Mouse (Mus musculus): Measurements from ENCODE around the gene Hoxb3. TPM values are rescaled to one million over a fixed set of nuclear protein-coding genes. Genes with fewer than 3 reads are reported as not detected.

Hoxb3 gene
- total and polyA plus RNA-seq, 2 experiments from 2014 or later = 0.08 to 0.15 TPM

GRCm38 (mm10) chr11:96290705-96291355 lies 32.3 kb upstream of the Hoxb3 start:
- H3K9ac ChIP-seq (replicated peaks; ENCODE audit: low read depth, low read length) = no peak overlapping the region
- no peaks in the 10 kb centered on the region for H3K9me3 ChIP-seq (replicated peaks; ENCODE audit: control insufficient read depth, low read length)
- no peak overlapping the region for H3K4me3 ChIP-seq (ENCODE audit: low read depth, low read length)
- 12% methylated on average over 17 of the region's 17 CpGs for WGBS
- H3K4me1 ChIP-seq (ENCODE audit: control insufficient read depth, insufficient read depth) = no peaks in the 10 kb centered on the region
- ATAC-seq (ENCODE audit: insufficient read depth, low read depth) = no peak
- TF ChIP-seq CTCF (IDR thresholded peaks at IDR 0.05; ENCODE audit: low read depth) (no peak), EP300 (IDR thresholded peaks at IDR 0.05; ENCODE audit: low read depth) (no peak)
- H3K4me2 ChIP-seq (ENCODE audit: low read depth, low read length) = no peak overlapping the region
- H3K27ac ChIP-seq (ENCODE audit: low read depth) = no peak overlapping the region
- DNase-seq (ENCODE audit: low spot score) = no peak
- H3K27me3 ChIP-seq (ENCODE audit: control insufficient read depth, insufficient read depth, low read length) = peaks cover 100% of the 10 kb centered on the region
- H3K36me3 ChIP-seq (replicated peaks; ENCODE audit: control insufficient read depth, insufficient read depth, low read length) = no peaks in the 10 kb centered on the region

GRCm38 (mm10) chr11:96291681-96292564 lies 31.2 kb upstream of the Hoxb3 start, which contains the start of gene Hoxb6:
TSS of gene Hoxb6 (plus strand) at chr11:96292476.
- Histone ChIP-seq H3K4me1 (ENCODE audit: control insufficient read depth, insufficient read depth) (no peaks in the 10 kb centered on the region), H3K27me3 (ENCODE audit: control insufficient read depth, insufficient read depth, low read length) (peaks cover 100% of the 10 kb centered on the region), H3K27ac (ENCODE audit: low read depth) (no peak within 1 kb of the TSS), H3K4me2 (ENCODE audit: low read depth, low read length) (no peak within 1 kb of the TSS), H3K9me3 (replicated peaks; ENCODE audit: control insufficient read depth, low read length) (no peaks in the 10 kb centered on the region), H3K4me3 (ENCODE audit: low read depth, low read length) (peak within 1 kb of the TSS; percentile 1; the same call in 1 of the 2 replicates), H3K9ac (replicated peaks; ENCODE audit: low read depth, low read length) (no peak within 1 kb of the TSS), H3K36me3 (replicated peaks; ENCODE audit: control insufficient read depth, insufficient read depth, low read length) (no peaks in the 10 kb centered on the region)
- 5% methylated on average over 22 of the region's 22 CpGs for WGBS
- no peak for DNase-seq (ENCODE audit: low spot score)
- no peak for TF ChIP-seq EP300 (IDR thresholded peaks at IDR 0.05; ENCODE audit: low read depth)
- TF ChIP-seq CTCF (IDR thresholded peaks at IDR 0.05; ENCODE audit: low read depth) = no peak
- ATAC-seq (ENCODE audit: insufficient read depth, low read depth) = no peak

GRCm38 (mm10) chr11:96292565-96293301 lies 30.4 kb upstream of the Hoxb3 start:
- H3K9ac ChIP-seq (replicated peaks; ENCODE audit: low read depth, low read length) = no peak overlapping the region
- peaks cover 100% of the 10 kb centered on the region for H3K27me3 ChIP-seq (ENCODE audit: control insufficient read depth, insufficient read depth, low read length)
- H3K4me2 ChIP-seq (ENCODE audit: low read depth, low read length) = no peak overlapping the region
- ATAC-seq (ENCODE audit: insufficient read depth, low read depth) = no peak
- H3K9me3 ChIP-seq (replicated peaks; ENCODE audit: control insufficient read depth, low read length) = no peaks in the 10 kb centered on the region
- no peak overlapping the region for H3K27ac ChIP-seq (ENCODE audit: low read depth)
- no peaks in the 10 kb centered on the region for H3K4me1 ChIP-seq (ENCODE audit: control insufficient read depth, insufficient read depth)
- H3K4me3 ChIP-seq (ENCODE audit: low read depth, low read length) = peak overlapping the region; percentile 1; the same call in 1 of the 2 replicates
- H3K36me3 ChIP-seq (replicated peaks; ENCODE audit: control insufficient read depth, insufficient read depth, low read length) = no peaks in the 10 kb centered on the region
- no peak for DNase-seq (ENCODE audit: low spot score)
- 3% methylated on average over 12 of the region's 12 CpGs for WGBS
- no peak for TF ChIP-seq EP300 (IDR thresholded peaks at IDR 0.05; ENCODE audit: low read depth)
- TF ChIP-seq CTCF (IDR thresholded peaks at IDR 0.05; ENCODE audit: low read depth) = no peak

GRCm38 (mm10) chr11:96293302-96293921 lies 29.7 kb upstream of the Hoxb3 start:
- ATAC-seq (ENCODE audit: insufficient read depth, low read depth) (no peak), DNase-seq (ENCODE audit: low spot score) (no peak)
- Histone ChIP-seq H3K4me3 (ENCODE audit: low read depth, low read length) (peak overlapping the region; percentile 1; the same call in 1 of the 2 replicates), H3K4me1 (ENCODE audit: control insufficient read depth, insufficient read depth) (no peaks in the 10 kb centered on the region), H3K9ac (replicated peaks; ENCODE audit: low read depth, low read length) (no peak overlapping the region), H3K27me3 (ENCODE audit: control insufficient read depth, insufficient read depth, low read length) (peaks cover 100% of the 10 kb centered on the region), H3K9me3 (replicated peaks; ENCODE audit: control insufficient read depth, low read length) (no peaks in the 10 kb centered on the region), H3K4me2 (ENCODE audit: low read depth, low read length) (no peak overlapping the region), H3K27ac (ENCODE audit: low read depth) (no peak overlapping the region), H3K36me3 (replicated peaks; ENCODE audit: control insufficient read depth, insufficient read depth, low read length) (no peaks in the 10 kb centered on the region)
- 2% methylated on average over 22 of the region's 22 CpGs for WGBS
- no peak for TF ChIP-seq CTCF (IDR thresholded peaks at IDR 0.05; ENCODE audit: low read depth)
- TF ChIP-seq EP300 (IDR thresholded peaks at IDR 0.05; ENCODE audit: low read depth) = no peak
